Mouse (Mus musculus): ENCODE results near the gene Szrd1.

The Szrd1 gene

GRCm38 (mm10) chr4:141114521-141114981 is 25.0 kb downstream of the Szrd1 start:
- DNase-seq (ENCODE audit: low spot score in 2 of 2) = no peak

- no peak for DNase-seq (ENCODE audit: low spot score in 2 of 2)
Measured at GRCm38 (mm10) chr4:141113831-141114230, 25.7 kb downstream of the Szrd1 start.

GRCm38 (mm10) chr4:141108196-141108732 is 31.3 kb downstream of the Szrd1 start:
- no peak for DNase-seq (ENCODE audit: low spot score in 2 of 2)

- no peak for DNase-seq (ENCODE audit: low spot score in 2 of 2)
Measured at GRCm38 (mm10) chr4:141106526-141107183, 32.9 kb downstream of the Szrd1 start.

GRCm38 (mm10) chr4:141101855-141102254 is 37.7 kb downstream of the Szrd1 start:
- peak; percentile 38 to 68 for DNase-seq (ENCODE audit: low spot score in 2 of 2)

- no peak for DNase-seq (ENCODE audit: low spot score in 2 of 2)
Measured at GRCm38 (mm10) chr4:141101291-141101690, 38.3 kb downstream of the Szrd1 start.

- no peak for DNase-seq (ENCODE audit: low spot score in 2 of 2)
Measured at GRCm38 (mm10) chr4:141099956-141100355, 39.6 kb downstream of the Szrd1 start.

GRCm38 (mm10) chr4:141098935-141099334 is 40.6 kb downstream of the Szrd1 start:
- DNase-seq (ENCODE audit: low spot score in 2 of 2) = no peak

- no peak for DNase-seq (ENCODE audit: low spot score in 2 of 2)
Measured at GRCm38 (mm10) chr4:141096710-141097109, 42.9 kb downstream of the Szrd1 start.

- DNase-seq (ENCODE audit: low spot score in 2 of 2) = no peak
Measured at GRCm38 (mm10) chr4:141095016-141095415, 44.6 kb downstream of the Szrd1 start.

- DNase-seq (ENCODE audit: low spot score in 2 of 2) = no peak
Measured at GRCm38 (mm10) chr4:141088714-141089113, 50.9 kb downstream of the Szrd1 start.

GRCm38 (mm10) chr4:141088033-141088432 is 51.5 kb downstream of the Szrd1 start, which contains the start of gene Spata21:
Gene Spata21 (plus strand): TSS chr4:141088333.
- no peak for DNase-seq (ENCODE audit: low spot score in 2 of 2)

GRCm38 (mm10) chr4:141086862-141087261 is 52.7 kb downstream of the Szrd1 start:
- no peak for DNase-seq (ENCODE audit: low spot score in 2 of 2)

GRCm38 (mm10) chr4:141078510-141079137 is 61.0 kb downstream of the Szrd1 start:
- DNase-seq (ENCODE audit: low spot score in 2 of 2) = no peak

GRCm38 (mm10) chr4:141077681-141078509 is 61.7 kb downstream of the Szrd1 start, which contains the start of gene Necap2:
Gene Necap2 (minus strand): TSS chr4:141078357.
- DNase-seq (ENCODE audit: low spot score in 2 of 2) = peak; percentile 90 to 97

- peak; percentile 64 to 78 for DNase-seq (ENCODE audit: low spot score in 2 of 2)
Measured at GRCm38 (mm10) chr4:141076761-141077506, 62.6 kb downstream of the Szrd1 start.

- peak in 1 of 2 experiments; percentile 28 for DNase-seq (ENCODE audit: low spot score in 2 of 2)
Measured at GRCm38 (mm10) chr4:141074109-141074508, 65.5 kb downstream of the Szrd1 start.

- DNase-seq (ENCODE audit: low spot score in 2 of 2) = peak in 1 of 2 experiments; percentile 23
Measured at GRCm38 (mm10) chr4:141073661-141074060, 65.9 kb downstream of the Szrd1 start.

GRCm38 (mm10) chr4:141072502-141072901 is 67.1 kb downstream of the Szrd1 start:
- no peak for DNase-seq (ENCODE audit: low spot score in 2 of 2)

GRCm38 (mm10) chr4:141069731-141070130 is 69.8 kb downstream of the Szrd1 start:
- peak; percentile 64 to 76 for DNase-seq (ENCODE audit: low spot score in 2 of 2)

- DNase-seq (ENCODE audit: low spot score in 2 of 2) = no peak
Measured at GRCm38 (mm10) chr4:141068655-141069054, 70.9 kb downstream of the Szrd1 start.
